Mouse (Mus musculus) spleen, adult 2 months (tissue): Measurements from ENCODE around the gene Ptges. TPM values are rescaled to one million over a fixed set of nuclear protein-coding genes. Genes with fewer than 3 reads are reported as not detected.

Source experiments
- DNase-seq, 2 experiments: peaks; one replicate each; pipeline versions ENCODE4 v3.0.0 to v3.0.0-alpha.2; 2012 to 2021; ENCODE audit warnings: low spot score in 2 of 2, low read depth in 1 of 2
- H3K27ac ChIP-seq: fragments of 200-500 bp; 2 replicates; pipeline ENCODE4 v1.5.1; 2012; ENCODE audit warnings: low read length, inconsistent platforms; ENCODE audit not compliant: insufficient read depth
- H3K27me3 ChIP-seq: fragments of 200-500 bp; 2 replicates; pipeline ENCODE4 v1.6.1; 2012; ENCODE audit warnings: mild to moderate bottlenecking, moderate library complexity, low read length, inconsistent platforms; ENCODE audit not compliant: control insufficient read depth, insufficient read depth
- H3K36me3 ChIP-seq: fragments of 200-500 bp; 2 replicates; pipeline ENCODE4 v1.6.1; 2012; ENCODE audit warnings: mild to moderate bottlenecking, low read length, inconsistent platforms; ENCODE audit not compliant: control insufficient read depth, insufficient read depth
- H3K4me1 ChIP-seq: fragments of 200-500 bp; 2 replicates; pipeline ENCODE4 v1.6.1; 2011; ENCODE audit warnings: inconsistent platforms; ENCODE audit not compliant: control insufficient read depth, insufficient read depth, insufficient read length
- H3K4me3 ChIP-seq: fragments of 200-500 bp; 2 replicates; pipeline ENCODE4 v1.5.1; 2011; ENCODE audit warnings: mild to moderate bottlenecking, inconsistent platforms; ENCODE audit not compliant: insufficient read depth, insufficient read length; ENCODE audit errors: extremely low read depth
- CTCF ChIP-seq: fragments of 200-500 bp; IDR thresholded peaks from 2 replicates; pipeline ENCODE4 v1.5.1; 2011; ENCODE audit warnings: mild to moderate bottlenecking, inconsistent platforms; ENCODE audit not compliant: insufficient read depth, insufficient read length, insufficient replicate concordance; ENCODE audit errors: extremely low read depth
- POLR2A ChIP-seq: fragments of 200-500 bp; IDR thresholded peaks from 2 replicates; pipeline ENCODE4 v1.6.1; 2011; ENCODE audit warnings: low read depth, low read length, inconsistent platforms
- WGBS: fragments of 180-500 bp; shearing (Covaris S2); methylation state at CpG from one replicate; pipeline ENCODE4 v1.1.7; 2018; 5-methylcytosine and 5-hydroxymethylcytosine counted together
- polyA plus RNA-seq: library from polyadenylated mRNA; depleted of rRNA; stranded (reverse); fragments of >200 nt; gene quantifications from 2 replicates; pipeline ENCODE4 v1.2.3, GENCODE M21; 2012

The Ptges gene
- polyA plus RNA-seq, 1 experiment = 14.3 TPM

DNA sequence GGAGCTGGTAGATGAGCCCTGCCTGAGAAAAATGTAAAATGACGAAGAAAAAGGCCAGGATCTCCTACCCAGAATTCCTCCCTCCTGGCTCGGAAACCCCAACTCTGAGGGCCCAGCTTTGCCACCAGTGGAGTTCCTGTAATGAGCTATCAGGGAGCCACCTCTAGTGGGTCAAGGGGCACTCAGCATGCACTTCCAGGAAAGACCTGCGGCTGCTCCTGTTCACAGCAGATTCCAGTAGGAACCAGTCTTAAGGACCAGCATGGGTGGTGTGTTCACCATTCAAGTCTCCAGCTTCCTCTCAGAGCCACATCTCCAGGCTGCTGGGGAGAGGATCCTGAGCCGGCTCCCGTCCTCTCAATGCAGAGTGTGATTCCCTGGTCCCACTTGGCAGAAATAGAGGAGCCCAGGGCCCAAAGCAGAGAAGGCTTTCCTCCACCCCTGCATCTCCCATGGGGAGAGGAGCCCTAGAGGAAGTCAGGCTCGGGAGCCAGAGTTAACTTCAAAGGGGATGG, 28.0 kb downstream of the Ptges start:
- Histone ChIP-seq H3K4me3 (no peak overlapping the region; the same call in 1 of the 2 replicates), H3K4me1 (peaks cover 10% of the 10 kb centered on the region; the same call in 1 of the 2 replicates), H3K27me3 (0 out of 2 replicates have a peak, but pooled peaks cover 4% of the 10 kb centered on the region), H3K27ac (no peak overlapping the region), H3K36me3 (no peaks in the 10 kb centered on the region)
- DNase-seq = no peak
- WGBS = 75% methylated on average over 6 of the region's 6 CpGs
- TF ChIP-seq POLR2A (no peak), CTCF (no peak)

DNA sequence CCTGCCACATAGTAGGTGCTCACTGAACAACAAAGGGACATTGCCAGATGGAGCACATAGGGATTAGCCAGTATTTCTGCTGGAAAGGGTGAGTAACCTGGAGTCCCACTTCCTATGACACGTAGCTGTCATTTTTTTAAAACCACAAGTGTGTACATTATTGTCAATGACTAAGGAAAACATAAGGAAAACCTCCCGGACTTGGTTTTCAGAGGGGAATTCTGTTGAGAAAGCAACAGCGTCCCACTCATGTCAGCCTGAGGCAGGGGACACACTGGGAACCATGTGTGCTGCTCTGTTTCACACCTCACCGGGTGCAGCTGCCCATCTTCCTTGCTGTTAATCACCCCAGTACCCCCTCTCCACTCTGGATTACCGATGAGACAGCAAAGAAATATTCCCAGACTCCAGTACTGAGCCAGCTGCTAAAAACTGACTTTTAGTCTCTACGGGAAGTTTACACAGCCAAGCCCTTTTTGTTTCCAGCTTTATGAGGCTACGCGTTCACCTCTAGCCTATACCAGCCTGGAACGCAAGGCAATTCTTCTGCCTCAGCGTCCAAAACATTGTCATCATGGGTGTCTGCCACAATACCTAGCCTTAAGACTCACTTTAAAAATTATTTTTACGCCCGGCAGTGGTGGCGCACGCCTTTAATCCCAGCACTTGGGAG, 30.1 kb downstream of the Ptges start:
- TF ChIP-seq CTCF = no peak
- TF ChIP-seq POLR2A = no peak
- no peaks in the 10 kb centered on the region for H3K36me3 ChIP-seq
- DNase-seq = no peak
- H3K4me3 ChIP-seq = no peak overlapping the region
- WGBS = 89% methylated on average over 14 of the region's 14 CpGs
- 0 out of 2 replicates have a peak, but pooled peaks cover 4% of the 10 kb centered on the region for H3K27me3 ChIP-seq
- peaks cover 10% of the 10 kb centered on the region; the same call in 1 of the 2 replicates for H3K4me1 ChIP-seq
- H3K27ac ChIP-seq = no peak overlapping the region

- Histone ChIP-seq H3K27me3 (no peaks in the 10 kb centered on the region), H3K36me3 (no peaks in the 10 kb centered on the region), H3K4me3 (no peak overlapping the region), H3K27ac (no peak overlapping the region), H3K4me1 (peaks cover 10% of the 10 kb centered on the region; the same call in 1 of the 2 replicates)
- WGBS = 13% methylated on average over 6 of the region's 6 CpGs
- TF ChIP-seq CTCF = no peak
- no peak for TF ChIP-seq POLR2A
- no peak for DNase-seq
Measured at GRCm38 (mm10) chr2:30897291-30897690, 32.4 kb downstream of the Ptges start.

- no peak for TF ChIP-seq POLR2A
- TF ChIP-seq CTCF = no peak
- H3K4me3 ChIP-seq = no peak overlapping the region
- no peaks in the 10 kb centered on the region for H3K36me3 ChIP-seq
- no peak for DNase-seq
- H3K4me1 ChIP-seq = peaks cover 10% of the 10 kb centered on the region; the same call in 1 of the 2 replicates
- 91% methylated on average over 7 of the region's 7 CpGs for WGBS
- H3K27me3 ChIP-seq = no peaks in the 10 kb centered on the region
- H3K27ac ChIP-seq = no peak overlapping the region
Measured at GRCm38 (mm10) chr2:30893946-30894345, 35.7 kb downstream of the Ptges start.

- no peak overlapping the region for H3K27ac ChIP-seq
- no peaks in the 10 kb centered on the region for H3K27me3 ChIP-seq
- TF ChIP-seq POLR2A (no peak), CTCF (no peak)
- no peak for DNase-seq
- 79% methylated on average over 6 of the region's 6 CpGs for WGBS
- H3K36me3 ChIP-seq = no peaks in the 10 kb centered on the region
- peaks cover 10% of the 10 kb centered on the region; the same call in 1 of the 2 replicates for H3K4me1 ChIP-seq
- no peak overlapping the region for H3K4me3 ChIP-seq
Measured at GRCm38 (mm10) chr2:30893399-30893798, 36.3 kb downstream of the Ptges start.

- peak; percentile 9 to 14 for DNase-seq
- Histone ChIP-seq H3K27me3 (no peaks in the 10 kb centered on the region), H3K4me1 (no peaks in the 10 kb centered on the region), H3K36me3 (no peaks in the 10 kb centered on the region), H3K27ac (no peak overlapping the region), H3K4me3 (no peak overlapping the region)
- WGBS = 27% methylated on average over 3 of the region's 3 CpGs
- TF ChIP-seq CTCF = peak; percentile 38; the same call in 1 of the 2 replicates
- TF ChIP-seq POLR2A = no peak
Measured at GRCm38 (mm10) chr2:30891002-30891401, 38.7 kb downstream of the Ptges start.
